Mouse (Mus musculus) liver, embryonic 14.5 days (tissue): Measurements from ENCODE around the gene Pcbp2. TPM values are rescaled to one million over a fixed set of nuclear protein-coding genes. Genes with fewer than 3 reads are reported as not detected.

Source experiments
- ATAC-seq: fragments of 200-750 bp; cut with Nextera tagmentation; 2 replicates; pipeline ENCODE4 v1.8.0; 2017; ENCODE audit warnings: moderate number of reproducible peaks, mild to moderate bottlenecking, moderate library complexity; ENCODE audit not compliant: insufficient read depth
- DNase-seq, 3 experiments: peaks; one replicate each; pipeline ENCODE4 v3.0.0-alpha.2; 2012 to 2013; ENCODE audit warnings: low read depth in 3 of 3, low spot score in 3 of 3
- H3K27ac ChIP-seq: fragments of 300-500 bp; sonication (generic); 2 replicates; pipeline ENCODE4 v1.5.1; 2014; ENCODE audit warnings: moderate library complexity, mild to moderate bottlenecking, control low read depth, inconsistent platforms
- H3K27me3 ChIP-seq: fragments of 300-500 bp; sonication (generic); 2 replicates; pipeline ENCODE4 v1.6.1; 2014; ENCODE audit warnings: mild to moderate bottlenecking, low read length, moderate library complexity; ENCODE audit not compliant: control insufficient read depth, insufficient read depth
- H3K36me3 ChIP-seq: fragments of 300-500 bp; sonication (generic); replicated peaks from 2 replicates; pipeline ENCODE4 v1.6.1; 2014; ENCODE audit warnings: low read depth; ENCODE audit not compliant: control insufficient read depth, insufficient read depth
- H3K4me1 ChIP-seq, 2 experiments: fragments of 200-500 bp in 1 of 2; fragments of 300-500 bp in 1 of 2; sonication (generic) in 1 of 2; replicated peaks; 2 replicates each; pipeline ENCODE4 v1.6.1; 2012 to 2014; ENCODE audit warnings: antibody characterized with exemption in 1 of 2, inconsistent platforms in 1 of 2, low read length in 1 of 2; ENCODE audit not compliant: control insufficient read depth in 2 of 2, insufficient read depth in 2 of 2
- H3K4me2 ChIP-seq: fragments of 300-500 bp; sonication (generic); 2 replicates; pipeline ENCODE4 v1.6.1; 2014; ENCODE audit warnings: low read depth, mild to moderate bottlenecking, control low read depth, moderate library complexity
- H3K4me3 ChIP-seq, 2 experiments: fragments of 200-500 bp in 1 of 2; fragments of 300-500 bp in 1 of 2; sonication (generic) in 1 of 2; 2 replicates each; pipeline ENCODE4 v1.5.1; 2012 to 2014; ENCODE audit warnings: low read depth in 2 of 2, low read length in 2 of 2, mild to moderate bottlenecking in 2 of 2, control low read depth in 1 of 2, inconsistent platforms in 1 of 2, moderate library complexity in 1 of 2; ENCODE audit not compliant: insufficient read depth in 1 of 2
- H3K9ac ChIP-seq: fragments of 300-500 bp; sonication (generic); replicated peaks from 2 replicates; pipeline ENCODE4 v1.6.1; 2014; ENCODE audit warnings: mild to moderate bottlenecking, control low read depth, moderate library complexity
- H3K9me3 ChIP-seq: fragments of 300-500 bp; sonication (generic); 2 replicates; pipeline ENCODE4 v1.6.1; 2016; ENCODE audit warnings: low read length, mixed read lengths; ENCODE audit not compliant: control insufficient read depth
- CTCF ChIP-seq: IDR thresholded peaks from 2 replicates; pipeline ENCODE4 v1.5.1; 2016; ENCODE audit warnings: antibody characterized with exemption, low read depth, control low read depth
- EP300 ChIP-seq: IDR thresholded peaks from 2 replicates; pipeline ENCODE4 v1.6.1; 2016; ENCODE audit warnings: antibody characterized with exemption, low read depth
- WGBS: fragments of 180-500 bp; shearing (Covaris S2); extraction: QIAGEN DNeasy Blood & Tissue Kit; methylation state at CpG from one replicate; pipeline ENCODE4 v1.1.7; 2014; ENCODE audit not compliant: insufficient replicate concordance; 5-methylcytosine and 5-hydroxymethylcytosine counted together
- polyA plus RNA-seq, 2 experiments: library from polyadenylated mRNA; depleted of rRNA in 1 of 2; stranded (reverse) in 1 of 2; unstranded in 1 of 2; fragments of >200 nt; fragmentation: Nextera tagmentation in 1 of 2; extraction: Ambion mirVana in 1 of 2; gene quantifications; 2 replicates each; pipeline versions ENCODE4 v1.2.1 to v1.2.3; 2012 to 2014

Pcbp2 gene
- polyA plus RNA-seq, 2 experiments, result 93.3 to 221 TPM

DNA sequence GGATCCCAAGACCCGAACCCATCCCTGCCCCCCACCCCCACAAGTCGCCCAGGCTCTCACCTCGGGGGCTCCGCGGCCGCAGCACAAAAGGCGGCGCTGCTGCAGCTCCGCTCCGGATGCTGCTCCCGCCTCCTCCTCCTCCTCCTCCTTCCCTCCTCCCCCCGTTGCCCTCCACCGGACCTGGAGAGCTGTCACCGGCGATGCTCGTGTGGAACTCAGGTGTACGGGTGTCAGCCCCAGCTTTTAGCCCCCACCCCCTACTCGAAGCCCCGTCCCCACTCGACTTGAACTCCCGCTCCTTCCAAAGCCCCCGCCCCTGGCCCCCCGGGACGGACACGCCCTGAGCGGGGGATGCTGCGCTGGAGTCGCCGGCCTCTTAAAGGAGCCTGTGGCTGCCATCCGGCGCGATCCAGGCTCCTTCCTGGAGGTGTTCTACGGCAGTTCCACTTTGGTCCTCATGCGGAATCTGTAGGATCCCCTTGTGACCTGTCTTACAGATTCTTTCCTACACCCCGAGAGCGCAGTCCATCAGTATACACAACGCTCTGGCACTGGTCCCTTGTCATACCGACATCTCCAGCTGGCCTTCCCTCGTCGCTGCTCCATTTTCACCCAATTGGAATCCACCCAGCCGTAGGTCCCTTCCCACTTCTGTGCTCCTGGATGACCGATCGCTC lies 46.5 kb downstream of the Pcbp2 start, which contains the start of gene Map3k12:
TSS of gene Map3k12 (minus strand) at position 337 of the 677 bp plus-strand sequence.
- H3K4me2 ChIP-seq, result peak within 1 kb of the TSS; percentile 100
- no peak for TF ChIP-seq EP300
- peak; percentile 43 for TF ChIP-seq CTCF
- H3K36me3 ChIP-seq, result no peaks in the 10 kb centered on the region
- peaks cover 3% of the 10 kb centered on the region for H3K27me3 ChIP-seq
- peak within 1 kb of the TSS; percentile 70 for H3K9ac ChIP-seq
- H3K27ac ChIP-seq, result peak within 1 kb of the TSS; percentile 75
- ATAC-seq (no peak), DNase-seq (peak in 2 of 3 experiments; percentile 32 to 44)
- WGBS, result under 1% methylated on average over 43 of the region's 43 CpGs
- peaks cover 11 to 13% of the 10 kb centered on the region in 2 experiments for H3K4me1 ChIP-seq
- peak within 1 kb of the TSS; percentile 72 to 79 for H3K4me3 ChIP-seq
- H3K9me3 ChIP-seq, result no peaks in the 10 kb centered on the region

DNA sequence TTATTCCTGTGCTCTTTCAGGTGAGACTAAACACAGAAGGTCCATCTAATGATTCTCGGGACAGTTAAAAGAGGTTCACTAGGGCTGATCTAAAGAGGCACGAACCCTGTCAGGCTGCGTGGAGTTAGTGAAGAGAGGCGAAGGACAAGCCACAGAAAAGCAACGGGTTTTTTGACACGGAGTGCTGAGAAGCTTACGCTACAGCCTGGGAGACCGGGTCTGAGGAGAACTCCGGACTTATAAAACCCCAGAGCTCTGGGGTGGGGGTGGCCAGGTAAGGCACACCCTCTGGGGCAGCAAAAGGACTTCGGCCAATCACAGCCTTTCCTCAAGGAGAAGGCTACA lies 47.3 kb downstream of the Pcbp2 start:
- no peaks in the 10 kb centered on the region for H3K36me3 ChIP-seq
- no peak for ATAC-seq
- peak overlapping the region; percentile 75 for H3K27ac ChIP-seq
- under 1% methylated on average over 10 of the region's 10 CpGs for WGBS
- peaks cover 11 to 13% of the 10 kb centered on the region in 2 experiments for H3K4me1 ChIP-seq
- peaks cover 3% of the 10 kb centered on the region for H3K27me3 ChIP-seq
- TF ChIP-seq EP300 (no peak), CTCF (no peak)
- peak overlapping the region; percentile 72 to 79 for H3K4me3 ChIP-seq
- H3K4me2 ChIP-seq, result peak overlapping the region; percentile 100
- H3K9me3 ChIP-seq, result no peaks in the 10 kb centered on the region
- peak overlapping the region; percentile 70 for H3K9ac ChIP-seq
- no peak for DNase-seq

DNA sequence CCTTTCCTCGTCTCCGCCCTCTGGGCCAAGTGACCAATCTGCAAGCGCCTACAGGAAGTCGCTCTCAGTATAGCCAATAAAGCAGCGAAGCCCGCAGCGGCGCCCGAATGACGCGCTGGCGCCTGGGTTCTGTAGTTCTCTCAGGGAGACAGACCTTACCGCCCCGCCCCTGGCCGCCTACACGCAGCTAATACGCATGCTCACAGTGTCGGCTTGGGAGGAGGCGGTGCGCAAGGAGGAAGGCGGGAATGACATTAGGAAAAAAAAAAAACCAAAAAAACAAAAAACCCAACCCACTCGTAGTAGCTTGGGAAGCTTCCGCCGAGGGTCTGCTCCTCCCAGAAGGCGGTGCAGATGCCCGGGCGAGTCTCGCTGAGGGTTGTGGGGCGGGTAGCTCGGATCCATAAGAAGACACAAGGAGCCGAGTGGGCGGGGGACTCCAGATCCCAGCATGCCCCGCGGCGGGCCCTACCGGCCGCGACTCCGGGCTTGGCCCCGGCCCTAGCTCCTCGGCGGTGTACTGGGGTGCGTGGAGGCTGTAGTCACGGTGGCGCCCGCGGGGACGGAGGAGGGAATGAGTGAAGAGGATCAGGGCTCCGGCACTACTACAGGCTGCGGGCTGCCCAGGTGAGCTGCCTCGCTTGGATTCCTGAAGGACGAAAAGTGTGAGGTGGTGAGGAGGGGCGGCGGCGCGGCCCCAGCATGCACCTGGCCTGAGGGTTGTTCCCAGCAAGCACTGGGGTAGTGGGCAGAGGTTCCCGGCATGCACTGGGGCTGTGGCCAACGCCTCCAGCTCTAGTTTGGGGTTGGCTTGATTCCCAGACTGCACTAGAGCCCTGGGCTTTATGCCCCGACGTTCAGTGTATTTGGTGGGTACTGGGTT lies 47.9 kb downstream of the Pcbp2 start, which contains the start of gene Tarbp2:
TSS of gene Tarbp2 (plus strand) at position 217 of the 883 bp plus-strand sequence.
- Histone ChIP-seq H3K36me3 (no peaks in the 10 kb centered on the region), H3K27me3 (peaks cover 3% of the 10 kb centered on the region), H3K4me3 (peak within 1 kb of the TSS; percentile 72 to 87), H3K27ac (peak within 1 kb of the TSS; percentile 75), H3K4me2 (peak within 1 kb of the TSS; percentile 100), H3K4me1 (peaks cover 11 to 13% of the 10 kb centered on the region in 2 experiments), H3K9ac (peak within 1 kb of the TSS; percentile 78), H3K9me3 (no peaks in the 10 kb centered on the region)
- whole genome bisulfite sequencing, result under 1% methylated on average over 60 of the region's 60 CpGs
- ATAC-seq, result peak; percentile 90
- DNase-seq, result peak; percentile 99 to 100 (median 100)
- no peak for TF ChIP-seq EP300
- no peak for TF ChIP-seq CTCF

DNA sequence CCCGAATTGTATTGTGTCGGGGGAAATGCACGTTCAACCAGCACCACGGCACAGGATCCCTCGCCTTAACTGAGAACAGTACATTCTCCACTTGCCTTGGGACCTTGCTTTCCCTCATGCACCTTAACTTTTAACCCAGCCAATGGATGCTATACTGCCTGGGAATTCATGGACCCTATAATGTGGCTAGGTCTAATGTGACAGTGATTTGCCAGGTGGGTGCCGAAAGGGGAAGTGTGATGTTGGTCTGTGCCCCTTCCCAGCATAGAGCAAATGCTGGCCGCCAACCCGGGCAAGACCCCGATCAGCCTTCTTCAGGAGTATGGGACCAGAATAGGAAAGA lies 48.5 kb downstream of the Pcbp2 start:
- DNase-seq (no peak), ATAC-seq (no peak)
- Histone ChIP-seq H3K36me3 (no peaks in the 10 kb centered on the region), H3K9me3 (no peaks in the 10 kb centered on the region), H3K4me2 (peak overlapping the region; percentile 93), H3K4me3 (peak overlapping the region; percentile 72 to 87), H3K27me3 (peaks cover 3% of the 10 kb centered on the region), H3K4me1 (peaks cover 11 to 13% of the 10 kb centered on the region in 2 experiments), H3K27ac (peak overlapping the region; percentile 73), H3K9ac (peak overlapping the region; percentile 78)
- TF ChIP-seq EP300 (no peak), CTCF (no peak)
- 2% methylated on average over 9 of the region's 9 CpGs for WGBS
